Mouse (Mus musculus) neutrophil, adult 5-6 weeks (primary cell): ENCODE measurements around the gene Cacna2d2. TPM values are rescaled to one million over a fixed set of nuclear protein-coding genes. Genes with fewer than 3 reads are reported as not detected.
"Not testable (repeated sequence)": the region's sequence is repeated elsewhere in the genome, so short reads cannot be mapped to it uniquely, and the experiment has no call there.

Experiments
- ATAC-seq: fragments of 151-379, 151-347 bp; 2 replicates; pipeline ENCODE4 v1.8.0; 2017; ENCODE audit warnings: mild to moderate bottlenecking, moderate TSS enrichment; ENCODE audit not compliant: insufficient number of reproducible peaks, poor library complexity, low FRiP score, severe bottlenecking; ENCODE audit errors: extremely low read depth
- total RNA-seq: library from RNA; stranded (forward); fragments of 200-1000 nt; gene quantifications from 2 replicates; pipeline ENCODE4 v1.2.3, GENCODE M21; 2017

Gene Cacna2d2
- total RNA-seq, 1 experiment from 2014 or later: 0.58 TPM

GRCm38 (mm10) chr9:107545602-107546001, 146.2 kb downstream of the Cacna2d2 start:
- ATAC-seq: peak; percentile 17; the same call in 1 of the 2 replicates

GRCm38 (mm10) chr9:107547026-107547425, 147.6 kb downstream of the Cacna2d2 start, which contains the start of gene Zmynd10:
TSS of gene Zmynd10 (plus strand) at chr9:107547298.
- ATAC-seq: peak; percentile 45

GRCm38 (mm10) chr9:107547957-107548356, 148.5 kb downstream of the Cacna2d2 start:
- no peak for ATAC-seq

GRCm38 (mm10) chr9:107548820-107549219, 149.4 kb downstream of the Cacna2d2 start:
- no peak for ATAC-seq

GRCm38 (mm10) chr9:107549297-107550074, 150.1 kb downstream of the Cacna2d2 start:
- ATAC-seq: no peak

- ATAC-seq: no peak
Measured at GRCm38 (mm10) chr9:107550491-107551116, 151.2 kb downstream of the Cacna2d2 start.

- ATAC-seq: peak; percentile 44
Measured at GRCm38 (mm10) chr9:107551117-107551889, 151.9 kb downstream of the Cacna2d2 start, which contains the start of gene Rassf1. TSS of gene Rassf1 (plus strand) at chr9:107551555.

- no peak for ATAC-seq
Measured at GRCm38 (mm10) chr9:107551890-107552355, 152.5 kb downstream of the Cacna2d2 start.

- ATAC-seq: no peak
Measured at GRCm38 (mm10) chr9:107552690-107553393, 153.4 kb downstream of the Cacna2d2 start.

GRCm38 (mm10) chr9:107553541-107554318, 154.3 kb downstream of the Cacna2d2 start:
- ATAC-seq: no peak

- ATAC-seq: peak; percentile 85
Measured at GRCm38 (mm10) chr9:107554319-107554825, 155.0 kb downstream of the Cacna2d2 start.

- ATAC-seq: no peak
Measured at GRCm38 (mm10) chr9:107555031-107555457, 155.6 kb downstream of the Cacna2d2 start.

GRCm38 (mm10) chr9:107555701-107556100, 156.3 kb downstream of the Cacna2d2 start:
- ATAC-seq: no peak

- ATAC-seq: no peak
Measured at GRCm38 (mm10) chr9:107556346-107556745, 156.9 kb downstream of the Cacna2d2 start.

GRCm38 (mm10) chr9:107563029-107563581, 163.7 kb downstream of the Cacna2d2 start, which contains the start of gene Tusc2:
TSS of gene Tusc2 (plus strand) at chr9:107563255.
- peak; percentile 92 for ATAC-seq

- not testable (repeated sequence) for ATAC-seq
Measured at GRCm38 (mm10) chr9:107565556-107565955, 166.1 kb downstream of the Cacna2d2 start.

- ATAC-seq: peak; percentile 38; the same call in 1 of the 2 replicates
Measured at GRCm38 (mm10) chr9:107566041-107566709, 166.8 kb downstream of the Cacna2d2 start.
